Mouse (Mus musculus) limb, embryonic 13.5 days (tissue): ENCODE data around the gene Rnf144b. TPM values are rescaled to one million over a fixed set of nuclear protein-coding genes. Genes with fewer than 3 reads are reported as not detected.

Source experiments
- ATAC-seq: fragments of 200-750 bp; cut with Nextera tagmentation; 2 replicates; pipeline ENCODE4 v1.8.0; 2017; ENCODE audit warnings: low read depth, moderate number of reproducible peaks, moderate TSS enrichment; ENCODE audit not compliant: low FRiP score
- H3K27ac ChIP-seq: fragments of 300-500 bp; sonication (generic); 2 replicates; pipeline ENCODE4 v1.5.1; 2015; ENCODE audit warnings: inconsistent platforms, mild to moderate bottlenecking, moderate library complexity
- H3K27me3 ChIP-seq: fragments of 300-500 bp; sonication (generic); 2 replicates; pipeline ENCODE4 v1.6.1; 2015; ENCODE audit warnings: mild to moderate bottlenecking, inconsistent platforms
- H3K36me3 ChIP-seq: fragments of 300-500 bp; sonication (generic); 2 replicates; pipeline ENCODE4 v1.6.1; 2015; ENCODE audit warnings: inconsistent platforms, mild to moderate bottlenecking, moderate library complexity
- H3K4me1 ChIP-seq: fragments of 300-500 bp; sonication (generic); 2 replicates; pipeline ENCODE4 v1.6.1; 2015; ENCODE audit warnings: inconsistent platforms
- H3K4me2 ChIP-seq: fragments of 300-500 bp; sonication (generic); replicated peaks from 2 replicates; pipeline ENCODE4 v1.6.1; 2015; ENCODE audit warnings: inconsistent platforms, mild to moderate bottlenecking, moderate library complexity
- H3K4me3 ChIP-seq: fragments of 300-500 bp; sonication (generic); 2 replicates; pipeline ENCODE4 v1.5.1; 2015; ENCODE audit warnings: moderate library complexity, mild to moderate bottlenecking, inconsistent platforms
- H3K9ac ChIP-seq: fragments of 300-500 bp; sonication (generic); 2 replicates; pipeline ENCODE4 v1.6.1; 2015; ENCODE audit warnings: mild to moderate bottlenecking, inconsistent platforms
- H3K9me3 ChIP-seq: fragments of 300-500 bp; sonication (generic); 2 replicates; pipeline ENCODE4 v1.6.1; 2016; ENCODE audit warnings: inconsistent platforms
- WGBS: fragments of 180-500 bp; shearing (Covaris S2); methylation state at CpG from one replicate; pipeline ENCODE4 v1.1.7; 2015; 5-methylcytosine and 5-hydroxymethylcytosine counted together
- polyA plus RNA-seq: library from polyadenylated mRNA; unstranded; fragments of >200 nt; fragmentation: Nextera tagmentation; extraction: Ambion mirVana; gene quantifications from 2 replicates; pipeline ENCODE4 v1.2.1, GENCODE M21; 2015

The Rnf144b gene
- polyA plus RNA-seq, 1 experiment from 2014 or later: 2.0 TPM

DNA sequence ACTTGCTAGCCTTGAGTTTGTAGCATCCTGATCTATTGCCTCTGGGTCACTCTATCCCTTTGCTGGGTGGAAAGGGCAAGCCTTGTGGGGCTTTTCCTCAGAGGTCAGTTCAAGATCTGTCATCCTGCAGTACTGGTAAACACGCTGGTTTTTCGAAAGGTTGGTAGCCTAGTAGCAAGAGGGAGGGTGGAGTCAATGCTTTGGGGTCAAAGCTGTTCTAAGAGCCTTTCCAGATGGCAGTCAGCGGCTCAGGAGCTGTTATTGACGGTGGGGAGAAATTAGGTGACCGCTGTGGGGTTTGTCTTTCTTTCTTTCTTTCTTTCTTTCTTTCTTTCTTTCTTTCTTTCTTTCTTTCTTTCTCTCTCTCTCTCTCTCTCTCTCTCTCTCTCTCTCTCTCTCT, 34.4 kb downstream of the Rnf144b start:
- peaks cover 18% of the 10 kb centered on the region; the same call in 1 of the 2 replicates for H3K4me1 ChIP-seq
- H3K27me3 ChIP-seq: no peaks in the 10 kb centered on the region
- H3K4me3 ChIP-seq: no peak overlapping the region
- no peaks in the 10 kb centered on the region for H3K9me3 ChIP-seq
- 27% methylated on average over 5 of the region's 5 CpGs for WGBS
- H3K9ac ChIP-seq: no peak overlapping the region
- no peak overlapping the region for H3K27ac ChIP-seq
- H3K36me3 ChIP-seq: no peaks in the 10 kb centered on the region
- ATAC-seq: no peak
- H3K4me2 ChIP-seq: no peak overlapping the region

DNA sequence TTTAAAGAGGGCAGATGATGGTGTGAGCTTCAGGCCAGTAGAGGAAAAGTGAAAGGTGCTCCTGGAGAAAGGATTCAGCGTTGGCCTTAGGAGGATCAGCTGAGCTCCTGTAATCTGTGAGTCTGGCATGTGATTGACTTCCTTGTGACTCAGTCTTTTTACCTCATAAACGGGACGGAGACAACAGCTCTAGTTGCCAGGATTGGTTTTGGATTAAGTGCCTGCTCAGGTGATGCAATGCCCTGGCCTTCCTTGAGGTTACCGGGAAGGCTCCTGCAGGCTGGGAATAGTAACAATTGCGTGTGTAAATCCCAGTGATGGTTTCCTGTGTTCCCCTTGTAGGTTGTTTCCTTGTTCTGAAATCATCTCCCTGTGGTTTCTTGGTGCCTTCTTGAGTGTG, 39.5 kb downstream of the Rnf144b start:
- peaks cover 5% of the 10 kb centered on the region; the same call in 1 of the 2 replicates for H3K9me3 ChIP-seq
- H3K36me3 ChIP-seq: no peaks in the 10 kb centered on the region
- H3K27ac ChIP-seq: no peak overlapping the region
- H3K27me3 ChIP-seq: no peaks in the 10 kb centered on the region
- no peak overlapping the region for H3K4me2 ChIP-seq
- WGBS: 86% methylated on average over 5 of the region's 5 CpGs
- ATAC-seq: no peak
- no peak overlapping the region for H3K9ac ChIP-seq
- H3K4me3 ChIP-seq: no peak overlapping the region
- peaks cover 15% of the 10 kb centered on the region for H3K4me1 ChIP-seq

DNA sequence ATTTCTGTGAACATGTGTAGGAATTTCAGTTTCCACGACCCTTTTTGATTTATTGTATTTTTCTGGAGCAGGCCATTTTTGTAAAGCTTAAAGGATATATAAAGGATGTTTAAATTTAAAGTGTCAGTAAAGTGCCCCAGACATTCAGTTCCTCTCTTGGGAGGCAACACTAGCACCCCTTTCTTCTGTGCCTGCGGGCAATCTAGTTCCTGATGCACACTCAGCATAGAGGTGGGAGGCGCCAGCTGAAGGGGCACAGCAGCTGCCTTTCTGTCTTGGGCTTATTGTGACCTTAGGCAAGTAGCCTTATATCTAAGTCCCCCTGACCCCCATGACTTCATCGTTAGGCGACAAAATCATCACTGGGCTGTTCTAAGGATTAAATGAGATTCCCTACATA, 42.3 kb downstream of the Rnf144b start:
- Histone ChIP-seq H3K4me3 (no peak overlapping the region), H3K9me3 (peaks cover 5% of the 10 kb centered on the region; the same call in 1 of the 2 replicates), H3K4me1 (peaks cover 15% of the 10 kb centered on the region), H3K27ac (no peak overlapping the region), H3K4me2 (no peak overlapping the region), H3K9ac (no peak overlapping the region), H3K27me3 (no peaks in the 10 kb centered on the region), H3K36me3 (no peaks in the 10 kb centered on the region)
- 61% methylated on average over 5 of the region's 5 CpGs for WGBS
- no peak for ATAC-seq

DNA sequence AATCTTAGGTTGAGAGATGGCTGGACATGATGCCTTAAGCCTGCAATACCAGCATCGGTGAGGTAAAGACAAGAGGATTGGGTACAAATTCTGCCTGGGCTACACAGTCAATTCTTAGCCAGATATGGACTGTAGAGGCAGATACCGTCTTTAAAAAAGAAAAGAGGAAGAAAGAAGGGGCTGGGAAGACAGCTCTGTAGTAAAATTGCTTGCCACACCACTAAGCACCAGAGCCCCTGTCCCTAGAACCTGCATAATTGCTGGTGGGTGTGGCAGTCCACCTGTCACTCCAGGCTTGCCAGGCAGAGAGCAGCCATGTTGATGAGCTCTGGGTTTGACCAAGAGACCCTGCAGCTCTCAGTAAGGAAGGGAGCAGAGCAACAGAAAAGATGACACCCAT, 42.8 kb downstream of the Rnf144b start:
- no peak overlapping the region for H3K9ac ChIP-seq
- H3K9me3 ChIP-seq: peaks cover 5% of the 10 kb centered on the region; the same call in 1 of the 2 replicates
- ATAC-seq: no peak
- peaks cover 15% of the 10 kb centered on the region for H3K4me1 ChIP-seq
- H3K36me3 ChIP-seq: no peaks in the 10 kb centered on the region
- H3K27me3 ChIP-seq: no peaks in the 10 kb centered on the region
- no peak overlapping the region for H3K4me2 ChIP-seq
- 89% methylated on average over 2 of the region's 2 CpGs for WGBS
- no peak overlapping the region for H3K27ac ChIP-seq
- no peak overlapping the region for H3K4me3 ChIP-seq

DNA sequence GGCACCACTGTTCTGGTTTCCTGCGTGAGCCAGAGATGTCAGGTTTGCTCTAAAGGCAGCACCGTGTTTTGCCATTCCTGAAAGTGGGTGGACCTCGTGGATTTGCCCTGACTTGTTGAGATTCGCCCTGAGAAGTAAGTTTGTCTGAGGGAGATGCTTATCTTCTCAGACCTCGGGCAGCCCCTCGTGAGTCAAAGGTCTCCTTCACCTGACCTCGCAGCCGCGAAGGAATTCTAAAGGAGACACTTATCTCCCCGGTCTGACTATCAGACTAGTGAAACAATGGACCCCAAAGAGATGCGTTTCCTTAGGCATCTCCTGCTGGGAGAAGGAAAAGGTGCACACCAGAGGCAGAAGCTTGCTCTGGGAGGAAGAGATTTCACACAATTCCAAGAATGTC, 46.0 kb downstream of the Rnf144b start:
- Histone ChIP-seq H3K9me3 (peaks cover 4% of the 10 kb centered on the region; the same call in 1 of the 2 replicates), H3K4me1 (peaks cover 13% of the 10 kb centered on the region), H3K27me3 (no peaks in the 10 kb centered on the region), H3K36me3 (no peaks in the 10 kb centered on the region), H3K27ac (no peak overlapping the region), H3K9ac (no peak overlapping the region), H3K4me2 (no peak overlapping the region), H3K4me3 (no peak overlapping the region)
- no peak for ATAC-seq
- 66% methylated on average over 11 of the region's 11 CpGs for WGBS

DNA sequence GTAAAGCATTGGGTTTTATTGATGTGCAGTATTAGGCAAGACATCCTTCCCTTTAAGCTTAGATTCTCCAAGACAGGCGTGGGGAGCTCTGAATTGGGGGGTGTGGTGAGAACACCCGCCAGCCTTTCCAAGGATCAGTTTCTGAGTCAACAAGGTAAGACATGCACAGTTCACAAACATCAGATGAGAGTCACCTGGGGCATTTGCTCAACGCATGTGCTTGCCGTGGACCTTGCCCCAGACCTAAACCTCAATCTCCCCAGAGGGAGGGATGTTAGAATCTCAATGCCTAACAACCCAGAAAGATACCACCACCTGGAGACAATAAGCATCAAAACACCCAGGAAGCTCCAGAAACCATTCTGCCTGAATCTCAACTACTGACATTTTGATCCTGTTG, 47.6 kb downstream of the Rnf144b start:
- 72% methylated on average over 4 of the region's 4 CpGs for WGBS
- ATAC-seq: no peak
- Histone ChIP-seq H3K9ac (no peak overlapping the region), H3K27ac (no peak overlapping the region), H3K4me1 (no peaks in the 10 kb centered on the region), H3K4me3 (no peak overlapping the region), H3K36me3 (no peaks in the 10 kb centered on the region), H3K4me2 (no peak overlapping the region), H3K9me3 (peaks cover 4% of the 10 kb centered on the region; the same call in 1 of the 2 replicates), H3K27me3 (no peaks in the 10 kb centered on the region)

GRCm38 (mm10) chr13:47170811-47171555, 48.5 kb downstream of the Rnf144b start:
- Histone ChIP-seq H3K9me3 (peaks cover 4% of the 10 kb centered on the region; the same call in 1 of the 2 replicates), H3K4me1 (no peaks in the 10 kb centered on the region), H3K4me2 (no peak overlapping the region), H3K27ac (no peak overlapping the region), H3K36me3 (no peaks in the 10 kb centered on the region), H3K9ac (no peak overlapping the region), H3K27me3 (no peaks in the 10 kb centered on the region), H3K4me3 (no peak overlapping the region)
- 70% methylated on average over 13 of the region's 13 CpGs for WGBS
- no peak for ATAC-seq

GRCm38 (mm10) chr13:47172891-47173290, 50.4 kb downstream of the Rnf144b start:
- Histone ChIP-seq H3K36me3 (no peaks in the 10 kb centered on the region), H3K4me1 (no peaks in the 10 kb centered on the region)
- 87% methylated on average over 10 of the region's 10 CpGs for WGBS

DNA sequence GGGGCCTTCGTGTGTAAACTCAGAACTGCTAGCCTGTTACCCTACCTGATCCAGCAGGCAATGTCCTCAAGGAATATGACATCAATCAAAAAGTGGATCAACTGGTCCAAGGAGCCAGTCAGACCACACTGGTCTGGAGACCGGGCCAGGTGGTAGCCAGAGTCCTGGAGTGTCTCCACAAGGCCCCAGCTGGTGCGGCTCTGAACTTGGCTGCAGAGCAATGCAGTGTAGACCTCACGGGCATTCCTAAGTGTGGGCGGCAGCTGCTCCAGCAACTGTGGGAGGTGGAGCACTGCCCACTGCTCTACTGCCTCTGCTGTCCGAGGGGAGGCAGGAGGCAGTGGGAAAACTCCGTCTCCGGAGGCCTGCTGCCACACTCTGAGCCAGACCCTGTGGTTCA, 55.7 kb downstream of the Rnf144b start:
- H3K27me3 ChIP-seq: no peaks in the 10 kb centered on the region
- no peak overlapping the region for H3K4me2 ChIP-seq
- H3K36me3 ChIP-seq: no peaks in the 10 kb centered on the region
- no peaks in the 10 kb centered on the region for H3K9me3 ChIP-seq
- 71% methylated on average over 8 of the region's 8 CpGs for WGBS
- H3K4me3 ChIP-seq: no peak overlapping the region
- 0 out of 2 replicates have a peak, but pooled peaks cover 3% of the 10 kb centered on the region for H3K4me1 ChIP-seq
- H3K9ac ChIP-seq: no peak overlapping the region
- no peak for ATAC-seq
- no peak overlapping the region for H3K27ac ChIP-seq

More at GRCm38 (mm10) chr13:47172891-47173290, 50.4 kb downstream of the Rnf144b start:
- no peak overlapping the region for H3K27ac ChIP-seq
- H3K4me2 ChIP-seq: no peak overlapping the region
- ATAC-seq: no peak
- peaks cover 4% of the 10 kb centered on the region; the same call in 1 of the 2 replicates for H3K9me3 ChIP-seq
- H3K9ac ChIP-seq: no peak overlapping the region
- no peaks in the 10 kb centered on the region for H3K27me3 ChIP-seq
- H3K4me3 ChIP-seq: no peak overlapping the region

- Histone ChIP-seq H3K27me3 (no peaks in the 10 kb centered on the region), H3K4me3 (no peak overlapping the region), H3K36me3 (no peaks in the 10 kb centered on the region), H3K9me3 (no peaks in the 10 kb centered on the region), H3K9ac (no peak overlapping the region), H3K27ac (no peak overlapping the region), H3K4me2 (no peak overlapping the region), H3K4me1 (0 out of 2 replicates have a peak, but pooled peaks cover 3% of the 10 kb centered on the region)
- ATAC-seq: no peak
- WGBS: 90% methylated on average over 7 of the region's 7 CpGs
These were observed 58.3 kb downstream of the Rnf144b start for GRCm38 (mm10) chr13:47180776-47181175.

- no peak overlapping the region for H3K4me3 ChIP-seq
- H3K4me2 ChIP-seq: no peak overlapping the region
- WGBS: 84% methylated on average over 5 of the region's 5 CpGs
- no peak overlapping the region for H3K27ac ChIP-seq
- no peaks in the 10 kb centered on the region for H3K27me3 ChIP-seq
- no peak overlapping the region for H3K9ac ChIP-seq
- H3K36me3 ChIP-seq: no peaks in the 10 kb centered on the region
- 0 out of 2 replicates have a peak, but pooled peaks cover 3% of the 10 kb centered on the region for H3K4me1 ChIP-seq
- no peaks in the 10 kb centered on the region for H3K9me3 ChIP-seq
- no peak for ATAC-seq
These were observed 59.9 kb downstream of the Rnf144b start for GRCm38 (mm10) chr13:47182366-47182765.

- H3K9me3 ChIP-seq: no peaks in the 10 kb centered on the region
- H3K27ac ChIP-seq: no peak overlapping the region
- H3K4me3 ChIP-seq: no peak overlapping the region
- H3K36me3 ChIP-seq: no peaks in the 10 kb centered on the region
- H3K27me3 ChIP-seq: 0 out of 2 replicates have a peak, but pooled peaks cover 3% of the 10 kb centered on the region
- ATAC-seq: no peak
- H3K4me1 ChIP-seq: 0 out of 2 replicates have a peak, but pooled peaks cover 3% of the 10 kb centered on the region
- 80% methylated on average over 9 of the region's 9 CpGs for WGBS
- no peak overlapping the region for H3K4me2 ChIP-seq
- H3K9ac ChIP-seq: no peak overlapping the region
These were observed 60.7 kb downstream of the Rnf144b start for GRCm38 (mm10) chr13:47183033-47183730.
